Mouse (Mus musculus): Measurements from ENCODE around the gene Txk. TPM values are rescaled to one million over a fixed set of nuclear protein-coding genes. Genes with fewer than 3 reads are reported as not detected.

Txk gene
- polyA plus RNA-seq, 1 experiment, result 0.05 TPM

DNA sequence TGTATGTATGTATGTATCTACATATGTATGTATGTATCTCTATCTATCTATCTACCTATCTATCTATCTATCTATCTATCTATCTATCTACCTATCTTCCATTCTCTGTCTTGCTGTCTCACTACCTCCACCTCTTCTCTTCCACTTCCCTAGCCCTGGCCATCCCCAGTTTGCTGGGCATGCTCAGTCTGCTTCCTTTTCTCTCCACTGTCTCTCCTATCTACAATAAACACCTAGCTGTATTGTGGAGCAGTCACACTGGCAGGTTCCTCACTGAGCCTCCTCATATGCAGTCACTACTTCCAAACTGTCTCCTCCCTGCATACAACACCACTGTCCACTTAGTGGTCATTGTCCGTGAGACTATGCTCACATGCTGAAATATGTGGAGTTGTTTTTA, 19.7 kb downstream of the Txk start:
- no peak overlapping the region for H3K4me3 ChIP-seq (replicated peaks; ENCODE audit: insufficient read depth, low read depth, low read length)
- WGBS, result 91% methylated on average over 1 of the region's 1 CpGs
- H3K27ac ChIP-seq (ENCODE audit: insufficient read depth, low read length), result no peak overlapping the region
- H3K27me3 ChIP-seq (ENCODE audit: control insufficient read depth, insufficient read depth, low read length), result no peaks in the 10 kb centered on the region
- DNase-seq, result no peak
- TF ChIP-seq CTCF (IDR thresholded peaks at IDR 0.05; ENCODE audit: borderline replicate concordance, insufficient read depth, low read depth, low read length), result no peak
- no peak for TF ChIP-seq POLR2A (IDR thresholded peaks at IDR 0.05; ENCODE audit: borderline replicate concordance, insufficient read depth, low read length)
- no peaks in the 10 kb centered on the region for H3K4me1 ChIP-seq (ENCODE audit: control insufficient read depth, insufficient read depth, low read length)

DNA sequence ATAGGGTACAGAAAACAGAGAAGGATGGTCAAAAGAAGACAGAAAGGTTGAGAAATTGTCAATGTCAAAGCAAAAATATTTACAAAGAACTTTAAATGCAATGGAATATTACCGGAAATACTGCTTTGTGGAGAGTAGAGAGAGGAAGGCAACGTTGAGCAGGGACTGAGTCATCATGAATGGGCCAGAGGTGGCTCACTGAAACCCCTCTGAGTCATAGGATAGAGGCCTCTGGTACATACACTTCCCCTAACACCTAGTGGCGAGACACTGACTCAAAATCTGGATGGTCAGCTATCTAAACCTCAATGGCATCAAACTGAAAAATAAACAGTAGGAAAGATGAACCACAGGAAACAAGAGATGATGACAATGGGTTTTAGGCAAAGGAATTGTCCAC, 27.2 kb downstream of the Txk start:
- no peaks in the 10 kb centered on the region for H3K4me1 ChIP-seq (ENCODE audit: control insufficient read depth, insufficient read depth, low read length)
- 87% methylated on average over 3 of the region's 3 CpGs for WGBS
- H3K27ac ChIP-seq (ENCODE audit: insufficient read depth, low read length), result no peak overlapping the region
- no peak overlapping the region for H3K4me3 ChIP-seq (replicated peaks; ENCODE audit: insufficient read depth, low read depth, low read length)
- TF ChIP-seq CTCF (IDR thresholded peaks at IDR 0.05; ENCODE audit: borderline replicate concordance, insufficient read depth, low read depth, low read length) (no peak), POLR2A (IDR thresholded peaks at IDR 0.05; ENCODE audit: borderline replicate concordance, insufficient read depth, low read length) (no peak)
- DNase-seq, result no peak
- no peaks in the 10 kb centered on the region for H3K27me3 ChIP-seq (ENCODE audit: control insufficient read depth, insufficient read depth, low read length)

DNA sequence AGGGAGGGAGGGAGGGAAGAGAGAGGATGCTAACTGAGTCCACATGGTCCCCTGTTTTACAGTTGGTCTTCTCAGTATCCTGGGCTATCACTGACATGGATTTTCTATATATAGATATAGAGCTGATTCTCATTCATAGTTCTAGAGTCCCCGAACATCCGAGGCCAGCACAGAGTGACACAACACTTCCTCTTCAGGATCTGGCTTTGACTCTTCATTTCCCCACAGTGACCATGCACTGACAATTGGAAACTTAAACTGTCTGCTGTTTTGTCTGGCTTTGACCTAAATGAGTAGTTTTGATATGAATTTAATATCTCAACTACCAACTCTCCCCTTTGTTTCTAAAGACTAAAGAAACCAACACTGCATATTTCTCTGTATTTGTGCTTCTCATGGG, 29.1 kb downstream of the Txk start:
- TF ChIP-seq CTCF (IDR thresholded peaks at IDR 0.05; ENCODE audit: borderline replicate concordance, insufficient read depth, low read depth, low read length), result no peak
- no peak for TF ChIP-seq POLR2A (IDR thresholded peaks at IDR 0.05; ENCODE audit: borderline replicate concordance, insufficient read depth, low read length)
- Histone ChIP-seq H3K27me3 (ENCODE audit: control insufficient read depth, insufficient read depth, low read length) (no peaks in the 10 kb centered on the region), H3K4me1 (ENCODE audit: control insufficient read depth, insufficient read depth, low read length) (no peaks in the 10 kb centered on the region), H3K27ac (ENCODE audit: insufficient read depth, low read length) (no peak overlapping the region), H3K4me3 (replicated peaks; ENCODE audit: insufficient read depth, low read depth, low read length) (no peak overlapping the region)
- no peak for DNase-seq
- WGBS, result 68% methylated on average over 2 of the region's 2 CpGs

DNA sequence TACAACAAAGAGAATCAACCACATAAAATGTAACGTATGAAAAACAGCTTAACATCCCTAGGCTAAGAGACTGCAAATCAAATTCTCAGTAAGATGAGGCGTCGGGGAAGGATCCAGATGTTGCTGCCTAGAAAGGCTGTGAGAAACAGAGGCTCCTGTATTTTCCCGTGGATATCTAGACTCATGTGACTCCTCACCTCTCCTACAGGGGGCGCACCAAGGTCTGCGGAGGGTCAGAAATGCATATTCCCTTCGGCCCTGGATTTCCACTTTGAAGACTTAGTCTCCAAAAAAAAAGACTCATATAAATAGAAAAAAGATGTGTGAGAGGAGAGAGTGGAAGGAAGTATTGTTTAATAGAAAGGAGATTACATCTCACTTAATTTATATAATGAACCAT, 32.0 kb downstream of the Txk start:
- TF ChIP-seq CTCF (IDR thresholded peaks at IDR 0.05; ENCODE audit: borderline replicate concordance, insufficient read depth, low read depth, low read length), result 0 out of 2 replicates have a peak, but pooled peaks have one; percentile 7
- no peak for TF ChIP-seq POLR2A (IDR thresholded peaks at IDR 0.05; ENCODE audit: borderline replicate concordance, insufficient read depth, low read length)
- DNase-seq, result no peak
- H3K4me1 ChIP-seq (ENCODE audit: control insufficient read depth, insufficient read depth, low read length), result no peaks in the 10 kb centered on the region
- H3K27ac ChIP-seq (ENCODE audit: insufficient read depth, low read length), result no peak overlapping the region
- H3K27me3 ChIP-seq (ENCODE audit: control insufficient read depth, insufficient read depth, low read length), result no peaks in the 10 kb centered on the region
- WGBS, result 63% methylated on average over 7 of the region's 7 CpGs
- H3K4me3 ChIP-seq (replicated peaks; ENCODE audit: insufficient read depth, low read depth, low read length), result no peak overlapping the region

DNA sequence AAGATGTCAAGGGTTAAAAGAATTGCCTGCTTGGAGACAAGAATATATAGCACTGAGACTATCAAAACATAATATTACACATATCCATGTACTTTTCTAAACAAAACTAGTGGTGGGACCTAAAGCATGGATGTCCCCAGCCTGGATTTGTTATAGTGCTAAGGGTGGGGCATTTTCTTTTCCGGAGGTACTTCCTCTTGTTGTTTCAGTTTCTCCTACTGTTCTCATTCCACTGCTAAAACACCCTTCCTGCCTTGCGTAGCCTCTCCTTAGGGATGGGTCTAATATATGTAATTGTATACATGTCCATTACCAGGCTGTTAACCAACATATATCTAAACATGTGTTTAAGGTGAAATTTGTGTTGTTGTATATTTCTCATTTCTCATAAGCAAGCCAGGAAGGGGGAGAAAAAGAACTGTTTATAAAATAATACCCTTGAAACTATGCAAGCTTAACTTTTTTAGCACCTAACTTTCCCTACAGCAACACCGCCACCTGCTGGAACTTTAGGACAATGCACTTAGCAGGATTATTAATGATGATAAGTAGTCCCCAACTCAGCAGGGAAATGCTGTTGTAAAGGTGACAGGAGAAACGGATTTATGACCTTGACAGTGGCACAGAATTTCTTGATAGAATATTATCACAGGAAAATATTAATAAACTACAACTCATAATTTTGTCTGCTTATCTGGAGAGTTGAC, 41.9 kb downstream of the Txk start:
- TF ChIP-seq CTCF (IDR thresholded peaks at IDR 0.05; ENCODE audit: borderline replicate concordance, insufficient read depth, low read depth, low read length), result peak; percentile 51; the same call in 1 of the 2 replicates
- no peak for TF ChIP-seq POLR2A (IDR thresholded peaks at IDR 0.05; ENCODE audit: borderline replicate concordance, insufficient read depth, low read length)
- 27% methylated on average over 4 of the region's 4 CpGs for WGBS

DNA sequence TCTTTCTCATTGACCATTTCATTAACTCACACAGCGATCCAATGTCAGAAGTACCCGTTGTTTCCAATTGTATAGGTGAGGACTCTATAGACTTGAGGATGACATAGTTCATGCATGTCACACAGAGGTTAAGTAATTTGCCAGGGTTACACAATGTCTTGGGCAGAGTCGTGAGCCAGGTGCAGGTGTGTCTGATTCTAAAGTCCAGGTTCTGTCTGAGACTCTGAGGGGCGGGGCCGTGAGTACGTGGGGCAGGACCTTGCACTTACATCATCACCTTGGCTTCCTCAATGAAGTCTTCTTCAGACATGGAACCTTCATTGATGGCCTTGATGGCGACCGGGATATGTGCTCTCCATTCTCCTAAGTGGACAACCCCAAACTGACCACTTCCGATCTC, 42.6 kb downstream of the Txk start:
- TF ChIP-seq CTCF (IDR thresholded peaks at IDR 0.05; ENCODE audit: borderline replicate concordance, insufficient read depth, low read depth, low read length), result no peak
- no peak for TF ChIP-seq POLR2A (IDR thresholded peaks at IDR 0.05; ENCODE audit: borderline replicate concordance, insufficient read depth, low read length)
- Histone ChIP-seq H3K27ac (ENCODE audit: insufficient read depth, low read length) (no peak overlapping the region), H3K27me3 (ENCODE audit: control insufficient read depth, insufficient read depth, low read length) (no peaks in the 10 kb centered on the region), H3K4me1 (ENCODE audit: control insufficient read depth, insufficient read depth, low read length) (no peaks in the 10 kb centered on the region), H3K4me3 (replicated peaks; ENCODE audit: insufficient read depth, low read depth, low read length) (no peak overlapping the region)
- DNase-seq, result no peak
- 96% methylated on average over 9 of the region's 9 CpGs for WGBS

More for the DNA sequence above, 41.9 kb downstream of the Txk start:
- no peaks in the 10 kb centered on the region for H3K27me3 ChIP-seq (ENCODE audit: control insufficient read depth, insufficient read depth, low read length)
- no peak overlapping the region for H3K4me3 ChIP-seq (replicated peaks; ENCODE audit: insufficient read depth, low read depth, low read length)
- no peaks in the 10 kb centered on the region for H3K4me1 ChIP-seq (ENCODE audit: control insufficient read depth, insufficient read depth, low read length)
- no peak overlapping the region for H3K27ac ChIP-seq (ENCODE audit: insufficient read depth, low read length)
- DNase-seq, result peak; percentile 16 to 29

DNA sequence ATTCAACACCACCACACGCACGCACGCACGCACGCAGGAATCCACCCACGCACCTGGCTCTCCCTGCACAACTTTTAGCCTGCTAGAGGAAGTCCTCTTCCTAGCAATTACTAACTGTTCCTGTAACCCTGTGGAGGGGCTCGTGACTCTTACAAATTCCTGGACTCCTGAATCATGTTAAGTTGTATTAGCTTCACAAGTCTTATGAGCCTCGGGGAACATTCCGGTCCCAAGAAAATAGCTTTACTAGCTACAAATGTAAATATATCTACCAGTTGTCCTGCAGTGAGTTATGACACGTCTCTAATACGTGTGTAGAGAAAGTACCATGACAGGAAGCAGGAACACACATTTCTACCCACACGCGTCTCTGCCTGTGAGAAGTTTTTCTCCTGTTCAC, 43.1 kb downstream of the Txk start:
- H3K27ac ChIP-seq (ENCODE audit: insufficient read depth, low read length), result no peak overlapping the region
- H3K27me3 ChIP-seq (ENCODE audit: control insufficient read depth, insufficient read depth, low read length), result no peaks in the 10 kb centered on the region
- TF ChIP-seq CTCF (IDR thresholded peaks at IDR 0.05; ENCODE audit: borderline replicate concordance, insufficient read depth, low read depth, low read length) (no peak), POLR2A (IDR thresholded peaks at IDR 0.05; ENCODE audit: borderline replicate concordance, insufficient read depth, low read length) (no peak)
- no peak overlapping the region for H3K4me3 ChIP-seq (replicated peaks; ENCODE audit: insufficient read depth, low read depth, low read length)
- DNase-seq, result no peak
- 89% methylated on average over 13 of the region's 13 CpGs for WGBS
- H3K4me1 ChIP-seq (ENCODE audit: control insufficient read depth, insufficient read depth, low read length), result no peaks in the 10 kb centered on the region

DNA sequence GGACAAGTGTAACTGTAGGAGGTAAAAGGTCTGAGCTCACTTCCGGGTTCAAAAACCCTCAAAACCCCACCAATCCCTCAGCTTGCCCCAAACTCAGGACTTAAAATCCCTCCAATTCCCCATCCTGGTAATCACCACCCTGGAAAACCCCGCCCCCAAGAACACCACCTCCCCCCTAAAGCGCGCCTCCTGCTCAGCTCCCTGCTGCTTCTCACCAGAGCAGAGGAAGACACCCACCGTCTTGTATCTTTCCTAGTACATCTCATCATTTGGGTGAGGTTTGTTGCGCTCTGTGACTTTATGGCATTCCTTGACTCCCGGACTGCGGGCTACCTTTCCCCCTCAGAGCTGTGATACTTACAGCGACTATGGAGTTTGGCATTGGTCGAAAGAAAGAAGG, 45.9 kb downstream of the Txk start:
- H3K27ac ChIP-seq (ENCODE audit: insufficient read depth, low read length), result no peak overlapping the region
- no peak for TF ChIP-seq POLR2A (IDR thresholded peaks at IDR 0.05; ENCODE audit: borderline replicate concordance, insufficient read depth, low read length)
- TF ChIP-seq CTCF (IDR thresholded peaks at IDR 0.05; ENCODE audit: borderline replicate concordance, insufficient read depth, low read depth, low read length), result no peak
- H3K4me3 ChIP-seq (replicated peaks; ENCODE audit: insufficient read depth, low read depth, low read length), result no peak overlapping the region
- WGBS, result 71% methylated on average over 10 of the region's 10 CpGs
- DNase-seq, result no peak
- H3K27me3 ChIP-seq (ENCODE audit: control insufficient read depth, insufficient read depth, low read length), result no peaks in the 10 kb centered on the region
- no peaks in the 10 kb centered on the region for H3K4me1 ChIP-seq (ENCODE audit: control insufficient read depth, insufficient read depth, low read length)

Measured in cerebellum, adult 2 months (tissue).